Mouse (Mus musculus) C2C12 (cell line): ENCODE results near the gene Nrxn3.

ENCODE experiments used
- CEBPB ChIP-seq: IDR thresholded peaks from one replicate; pipeline ENCODE4 v1.6.1; 2011; ENCODE audit warnings: low read depth, mild to moderate bottlenecking, control low read depth, moderate library complexity
- CTCF ChIP-seq: IDR thresholded peaks from one replicate; pipeline ENCODE4 v1.5.1; 2011; ENCODE audit not compliant: control insufficient read depth, insufficient read depth, insufficient read length
- FOSL1 ChIP-seq: IDR thresholded peaks from one replicate; pipeline ENCODE4 v1.8.0; 2011; ENCODE audit warnings: mild to moderate bottlenecking, low read length; ENCODE audit not compliant: poor library complexity, insufficient read depth, severe bottlenecking
- MAX ChIP-seq: IDR thresholded peaks from one replicate; pipeline ENCODE4 v1.6.1; 2011; ENCODE audit warnings: mild to moderate bottlenecking, control low read depth
- MYOD1 ChIP-seq: IDR thresholded peaks from one replicate; pipeline ENCODE4 v1.6.1; 2011; ENCODE audit warnings: low read depth; ENCODE audit not compliant: control insufficient read depth, insufficient read length
- MYOG ChIP-seq: IDR thresholded peaks from one replicate; pipeline ENCODE4 v1.6.1; 2011; ENCODE audit not compliant: control insufficient read depth, insufficient read length; ENCODE audit errors: extremely low read depth
- USF1 ChIP-seq: IDR thresholded peaks from one replicate; pipeline ENCODE4 v1.6.1; 2011; ENCODE audit warnings: low read depth, mild to moderate bottlenecking, control low read depth, moderate library complexity

DNA sequence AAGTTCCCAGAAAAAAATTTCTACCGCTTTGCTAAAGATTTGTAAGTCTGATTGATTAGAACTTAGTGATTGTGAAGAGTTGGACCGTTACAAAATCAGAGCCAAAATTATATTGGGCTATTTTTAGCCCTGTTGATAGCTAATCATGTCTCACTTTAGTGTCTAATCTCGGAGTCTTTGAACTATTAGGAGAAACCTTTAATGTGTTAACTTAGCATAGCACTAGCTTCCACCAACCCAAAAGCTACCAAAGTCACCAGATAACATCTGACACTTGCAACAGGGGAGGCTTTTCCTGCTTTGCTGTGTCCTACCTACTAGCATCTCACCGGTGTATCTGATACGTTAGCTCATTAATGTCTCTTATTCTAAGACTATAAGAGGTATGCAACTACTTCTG, 1333.6 kb downstream of the Nrxn3 start:
- no peak for TF ChIP-seq CTCF
- TF ChIP-seq MYOG: no peak
- TF ChIP-seq MAX: no peak
- no peak for TF ChIP-seq MYOD1
- TF ChIP-seq USF1: no peak
- no peak for TF ChIP-seq CEBPB
- TF ChIP-seq FOSL1: no peak
